Comparison of ENCODE assay signal across 24 mouse cellular contexts in the genomic region with DNA sequence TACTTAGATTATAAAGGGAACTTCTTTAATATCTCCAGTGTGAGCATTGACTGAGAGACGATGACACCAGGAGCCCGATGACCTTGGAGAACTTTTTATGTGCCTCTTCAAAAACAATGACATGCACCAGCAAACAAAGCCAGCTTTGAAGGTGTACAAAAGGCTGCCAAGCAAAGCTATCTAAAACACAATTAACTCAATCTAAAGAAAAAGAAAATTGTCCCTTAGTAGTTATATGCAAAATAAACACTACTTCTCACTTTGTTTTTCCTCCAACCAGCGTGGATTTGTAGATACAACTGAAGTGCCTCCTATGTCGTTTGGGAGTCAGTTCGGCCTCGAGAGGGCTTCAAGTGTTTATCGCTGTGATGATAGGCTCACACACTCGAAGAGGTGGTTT.
"Had no signal": no experiment of that assay in that cellular context is flagged by ENCODE, and none has a peak within 500 bp of the region (broad histone marks: within the 10 kb centered on the region; RNA-seq: fewer than 3 reads in every experiment).

No protein-coding gene starts in this region.

- H3K36me3 ChIP-seq: embryonic facial prominence, embryonic 10.5 days; embryonic facial prominence, embryonic 12.5 days; embryonic facial prominence, embryonic 13.5 days; embryonic facial prominence, embryonic 15.5 days; forebrain, embryonic 10.5 days; forebrain, embryonic 12.5 days; forebrain, embryonic 15.5 days; heart, embryonic 10.5 days had no signal

- H3K4me3 ChIP-seq: embryonic facial prominence, embryonic 10.5 days; embryonic facial prominence, embryonic 12.5 days; embryonic facial prominence, embryonic 13.5 days; embryonic facial prominence, embryonic 15.5 days; erythroblast, embryonic 14.5 days; forebrain, embryonic 10.5 days; forebrain, embryonic 12.5 days; forebrain, embryonic 13.5 days; forebrain, embryonic 15.5 days; gastrocnemius, adult 2 months; heart, adult 2 months; heart, embryonic 10.5 days had no signal

- DNase-seq: cerebellum, adult 9-11 months; cerebellum, postnatal 10 days; cerebellum, postnatal 14 days; cerebellum, postnatal 25 days; cerebellum, postnatal 36 days; embryo, embryonic 11 days; forebrain, postnatal 0 days; gastrocnemius, adult 2 months; gastrocnemius, postnatal 10 days; gastrocnemius, postnatal 14 days; gastrocnemius, postnatal 36 days; heart, adult 11 months; heart, adult 18-20 months; heart, adult 2 months had no signal

- H3K27me3 ChIP-seq: embryonic facial prominence, embryonic 12.5 days; embryonic facial prominence, embryonic 13.5 days; embryonic facial prominence, embryonic 15.5 days had no signal

- H3K4me1 ChIP-seq: embryonic facial prominence, embryonic 12.5 days; embryonic facial prominence, embryonic 13.5 days; embryonic facial prominence, embryonic 15.5 days; forebrain, embryonic 15.5 days had no signal

- H3K27ac ChIP-seq: embryonic facial prominence, embryonic 10.5 days; embryonic facial prominence, embryonic 12.5 days; embryonic facial prominence, embryonic 13.5 days; embryonic facial prominence, embryonic 15.5 days; forebrain, embryonic 10.5 days; forebrain, embryonic 12.5 days; forebrain, embryonic 13.5 days; forebrain, embryonic 15.5 days; gastrocnemius, adult 2 months; heart, adult 2 months; heart, embryonic 10.5 days had no signal
